Mouse (Mus musculus): Measurements from ENCODE around the gene Tecta.
A peak's percentile ranks its signal among the peaks of the same experiment; 100 is the strongest.

Gene Tecta

DNA sequence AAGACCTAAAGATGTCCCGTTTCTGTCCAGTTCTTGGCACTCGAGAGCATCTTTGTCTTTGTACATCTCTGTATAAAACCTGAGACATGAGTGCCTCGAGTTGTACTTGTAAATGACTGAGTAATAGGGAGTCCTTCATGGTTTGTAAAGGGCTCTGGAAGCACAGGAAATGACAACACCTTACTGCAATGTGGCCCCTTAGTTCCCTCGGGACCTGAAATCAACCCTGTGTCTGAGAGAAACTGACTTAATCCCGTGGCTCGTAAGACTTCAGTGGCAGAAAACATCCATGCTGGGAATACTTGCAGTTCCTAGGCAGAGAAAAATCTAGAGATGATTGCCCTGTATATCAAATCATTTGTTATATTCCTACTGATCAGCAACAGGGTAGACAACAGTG, 6.8 kb downstream of the Tecta start:
- no peak for ATAC-seq (ENCODE audit: insufficient number of reproducible peaks, low FRiP score, low TSS enrichment)

DNA sequence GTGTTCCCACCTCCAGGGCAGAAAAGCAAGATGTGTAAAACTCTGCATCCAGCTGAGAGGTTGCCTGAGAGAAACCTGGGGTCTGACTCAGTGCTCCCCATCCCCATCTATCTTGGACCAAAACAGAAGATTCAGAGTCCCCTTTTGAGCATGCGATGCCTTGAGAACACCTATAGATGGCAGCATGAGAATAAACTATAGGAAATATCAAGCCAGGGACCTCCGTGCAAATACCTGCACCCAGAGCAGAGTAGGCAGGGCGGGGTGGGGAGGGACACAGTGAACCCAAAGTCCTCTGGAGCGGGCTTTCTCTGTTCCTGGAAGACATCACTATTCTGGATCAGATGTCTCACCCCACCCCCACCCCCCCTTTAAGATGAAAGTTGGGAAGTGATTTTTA, 11.2 kb downstream of the Tecta start:
- ATAC-seq (ENCODE audit: insufficient number of reproducible peaks, low FRiP score, low TSS enrichment) = no peak

DNA sequence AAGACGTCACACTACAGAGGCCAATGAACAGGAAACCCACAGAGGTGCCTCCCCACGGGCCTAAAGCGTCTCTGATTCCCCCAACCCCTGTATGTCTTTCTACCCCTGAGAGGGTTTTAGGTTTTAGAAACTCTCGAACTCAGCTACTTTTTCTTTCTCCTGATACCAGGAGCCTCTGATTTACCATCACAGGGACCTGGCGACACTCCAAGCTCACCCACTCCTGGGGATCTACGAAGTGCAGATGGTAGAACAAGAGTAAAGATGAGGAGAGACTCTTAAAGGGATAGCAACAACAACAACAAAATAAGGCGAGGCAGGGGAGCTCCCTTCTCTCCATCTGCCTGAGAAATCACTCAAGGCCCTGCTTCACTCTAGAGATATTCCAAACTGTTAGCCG, 12.7 kb downstream of the Tecta start:
- no peak for ATAC-seq (ENCODE audit: insufficient number of reproducible peaks, low FRiP score, low TSS enrichment)

DNA sequence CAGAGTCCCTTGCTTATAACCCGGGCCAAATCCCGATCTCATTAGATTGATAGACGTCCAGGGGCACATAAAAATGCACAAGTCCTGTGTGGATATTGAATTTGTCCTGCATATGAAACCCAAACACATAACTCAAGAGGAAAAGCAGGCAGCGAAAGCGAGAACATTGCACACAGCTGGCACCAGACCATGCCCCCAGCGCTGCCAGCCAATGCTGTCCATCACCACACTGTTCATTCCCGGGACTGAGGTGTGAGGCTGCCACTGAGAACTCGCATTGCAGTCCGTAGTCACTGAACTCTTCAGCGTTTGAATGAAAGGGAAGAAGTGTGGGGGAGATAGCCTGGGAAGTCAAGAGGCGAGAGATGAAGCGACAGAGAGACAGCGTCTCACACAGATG, 14.1 kb downstream of the Tecta start:
- ATAC-seq (ENCODE audit: insufficient number of reproducible peaks, low FRiP score, low TSS enrichment) = no peak

DNA sequence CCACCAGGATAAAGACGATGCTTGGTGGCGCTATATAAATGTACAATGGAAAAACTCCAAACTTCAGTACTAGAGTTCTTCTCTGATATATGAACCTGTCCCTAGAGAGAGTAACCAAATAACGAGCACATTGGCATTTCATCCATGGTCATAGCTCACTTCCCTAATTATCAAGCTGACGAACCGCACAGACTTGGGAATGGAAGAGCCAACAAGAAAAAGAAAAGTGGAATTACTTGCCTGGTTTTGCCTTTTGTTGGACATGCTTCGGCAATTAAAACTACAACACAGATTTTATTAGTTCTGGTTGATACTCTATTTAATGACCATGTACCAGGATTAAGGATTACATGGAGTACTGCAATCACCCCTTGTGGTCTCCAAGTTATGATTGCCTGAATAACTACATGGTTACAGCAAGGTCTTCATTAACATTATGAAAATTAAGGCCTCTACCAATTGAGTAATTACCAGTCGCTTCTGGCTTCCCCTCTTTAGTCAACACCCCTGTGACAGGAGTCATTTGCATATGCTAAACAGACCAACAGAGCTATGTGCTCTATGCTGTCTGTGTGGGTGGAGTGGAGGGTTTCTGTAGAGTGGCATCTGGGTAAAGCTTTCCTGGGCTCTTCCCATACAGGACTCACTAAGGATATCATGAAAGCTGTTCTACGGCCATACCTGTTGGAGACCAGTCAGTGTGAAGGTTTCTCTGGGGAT, 16.9 kb downstream of the Tecta start:
- no peak for ATAC-seq (ENCODE audit: insufficient number of reproducible peaks, low FRiP score, low TSS enrichment)

DNA sequence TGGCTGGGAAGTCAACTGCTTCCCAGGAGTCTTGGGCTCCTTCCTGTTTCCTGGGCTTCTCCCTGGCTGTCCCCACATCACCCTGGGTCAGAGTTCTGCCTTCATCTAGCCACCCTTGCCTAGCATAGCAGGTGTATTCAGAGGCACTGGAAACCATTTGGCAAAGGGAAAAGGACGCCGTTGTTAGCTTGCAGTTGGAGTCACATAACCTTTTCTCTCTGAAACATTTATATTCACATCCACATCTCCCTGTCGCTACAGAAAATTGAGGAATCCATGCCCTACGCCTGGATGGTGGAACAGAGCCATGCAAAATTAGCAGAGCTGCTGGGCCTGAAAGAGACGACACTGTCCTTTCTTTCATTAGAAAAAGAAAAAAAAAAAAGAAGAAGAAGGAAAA, 17.7 kb downstream of the Tecta start:
- no peak for ATAC-seq (ENCODE audit: insufficient number of reproducible peaks, low FRiP score, low TSS enrichment)

DNA sequence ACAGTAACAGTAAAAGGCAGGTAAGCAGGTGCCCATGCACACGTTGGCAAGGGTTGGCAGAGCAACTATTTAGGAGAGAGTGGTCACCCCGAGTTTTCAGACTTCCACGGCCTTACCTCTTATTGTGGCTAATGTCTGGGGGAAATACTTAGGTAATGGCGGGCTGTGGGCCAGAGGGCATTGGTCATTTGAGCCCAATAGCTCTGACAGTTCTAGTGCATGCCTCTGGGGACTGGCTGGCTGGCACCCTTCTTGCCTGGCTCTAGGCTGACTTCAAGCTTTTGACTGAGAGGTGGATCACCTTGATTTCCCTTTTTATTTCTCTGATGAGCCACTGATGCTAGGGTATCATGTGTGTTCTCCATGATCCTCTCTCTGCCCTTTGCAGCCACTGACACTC, 21.7 kb downstream of the Tecta start:
- no peak for ATAC-seq (ENCODE audit: insufficient number of reproducible peaks, low FRiP score, low TSS enrichment)

DNA sequence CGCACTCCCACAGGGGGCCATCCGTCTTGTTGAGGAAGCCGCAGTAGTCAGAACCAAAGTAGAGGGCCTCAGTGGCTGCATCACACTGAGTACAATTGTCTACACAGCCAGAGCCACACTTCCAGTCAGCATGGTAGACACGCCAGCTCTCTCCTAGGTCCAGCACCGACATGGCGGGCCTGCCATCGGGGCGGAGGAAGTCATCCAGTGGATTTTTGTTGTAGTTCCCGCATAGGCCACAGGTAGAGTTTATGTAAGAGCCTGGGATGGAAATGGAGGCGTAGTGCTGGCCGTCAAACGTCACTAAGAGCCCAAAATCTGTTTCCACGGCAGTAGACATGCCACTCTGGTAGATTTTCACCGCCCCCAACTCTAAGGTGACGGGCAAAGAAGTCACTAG, 22.1 kb downstream of the Tecta start:
- no peak for ATAC-seq (ENCODE audit: insufficient number of reproducible peaks, low FRiP score, low TSS enrichment)

DNA sequence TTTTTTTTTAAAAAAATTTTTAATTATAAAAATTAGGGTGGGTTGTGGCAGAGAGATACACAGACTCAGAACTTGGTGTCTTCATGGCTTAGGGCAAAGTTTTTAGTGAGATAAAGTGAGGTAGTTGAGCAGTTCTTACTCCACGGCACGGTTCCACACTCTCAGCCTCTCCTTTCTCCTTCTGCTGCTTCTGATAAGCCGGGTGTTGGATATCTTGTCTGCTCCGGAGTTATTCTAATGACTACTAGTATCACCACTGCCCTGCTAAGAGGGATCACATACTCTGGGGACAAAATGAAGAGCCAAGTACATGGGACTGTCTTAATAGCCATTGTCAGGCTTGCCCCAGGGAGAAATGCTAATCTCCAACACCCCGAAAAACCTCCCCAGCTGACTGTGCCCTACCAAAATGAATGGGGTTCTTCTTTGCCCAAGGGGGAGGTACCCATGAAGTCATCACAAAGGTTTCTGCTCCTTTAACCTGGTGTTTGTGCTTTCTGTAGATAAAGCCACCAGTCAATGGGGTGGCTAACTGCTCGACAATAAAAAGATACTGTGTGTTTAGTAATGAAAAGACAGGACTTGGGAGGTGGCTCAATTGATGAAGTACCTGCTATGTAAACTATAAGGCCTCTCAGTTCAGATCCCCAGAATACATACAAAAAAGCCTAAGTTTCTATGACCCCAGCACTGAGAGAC, 27.9 kb downstream of the Tecta start:
- no peak for ATAC-seq (ENCODE audit: insufficient number of reproducible peaks, low FRiP score, low TSS enrichment)

DNA sequence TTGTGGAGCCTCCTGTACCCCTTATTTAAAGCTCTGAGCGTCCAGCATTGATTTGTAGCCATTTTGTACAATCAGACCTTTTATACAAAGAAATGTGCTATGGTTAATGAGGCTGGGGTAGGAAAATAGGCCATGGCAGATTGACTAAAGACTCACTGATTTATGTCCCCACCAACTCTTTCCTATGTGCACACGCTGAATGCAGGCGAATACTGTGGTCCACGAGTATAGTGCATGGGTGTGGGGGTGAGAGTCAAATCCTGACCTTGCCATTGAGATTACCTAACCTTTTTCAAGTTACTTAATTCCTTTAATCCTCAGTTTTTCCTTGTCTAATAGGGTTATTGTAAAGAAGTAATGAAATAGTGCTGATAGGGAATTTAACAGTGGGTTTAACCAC, 42.1 kb downstream of the Tecta start:
- no peak for ATAC-seq (ENCODE audit: insufficient number of reproducible peaks, low FRiP score, low TSS enrichment)

DNA sequence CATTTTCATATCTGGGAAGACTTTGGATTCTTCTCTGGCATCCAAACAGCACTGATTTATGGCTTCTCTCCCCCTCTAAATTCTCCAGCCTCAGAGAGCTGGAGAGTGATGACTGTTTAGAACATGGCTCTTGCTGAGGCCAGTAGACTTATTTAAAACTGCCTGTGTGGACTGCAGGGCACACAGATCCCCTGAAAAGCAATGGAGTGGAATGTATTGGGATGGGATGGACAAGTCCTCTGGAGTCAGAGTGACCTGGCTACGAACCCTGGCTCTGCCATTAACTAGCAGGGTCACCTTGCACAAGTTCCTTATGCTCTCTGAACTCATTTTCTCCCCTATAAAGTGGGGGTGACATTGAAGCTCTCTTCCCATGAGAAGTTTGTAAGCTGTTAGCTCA, 44.9 kb downstream of the Tecta start:
- ATAC-seq (ENCODE audit: insufficient number of reproducible peaks, low FRiP score, low TSS enrichment) = no peak

DNA sequence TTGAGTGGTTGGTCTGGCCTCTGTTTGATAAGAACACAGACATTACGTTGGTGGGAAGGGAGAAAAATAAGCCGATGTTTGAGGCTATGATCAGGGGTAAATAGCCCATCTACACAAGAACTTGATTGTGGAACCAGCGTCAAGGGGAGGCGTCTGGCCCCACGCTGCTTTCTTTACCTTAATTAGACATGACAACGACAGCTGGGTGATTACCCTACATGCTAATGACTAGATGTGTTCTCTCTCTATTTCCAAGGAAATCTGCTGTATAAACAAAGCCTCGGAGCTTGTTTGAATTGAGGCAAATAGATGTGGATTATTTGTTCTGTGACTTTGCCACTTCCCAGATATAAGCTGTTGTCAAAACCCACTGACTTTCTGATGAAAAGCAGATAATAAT, 49.9 kb downstream of the Tecta start:
- no peak for ATAC-seq (ENCODE audit: insufficient number of reproducible peaks, low FRiP score, low TSS enrichment)

DNA sequence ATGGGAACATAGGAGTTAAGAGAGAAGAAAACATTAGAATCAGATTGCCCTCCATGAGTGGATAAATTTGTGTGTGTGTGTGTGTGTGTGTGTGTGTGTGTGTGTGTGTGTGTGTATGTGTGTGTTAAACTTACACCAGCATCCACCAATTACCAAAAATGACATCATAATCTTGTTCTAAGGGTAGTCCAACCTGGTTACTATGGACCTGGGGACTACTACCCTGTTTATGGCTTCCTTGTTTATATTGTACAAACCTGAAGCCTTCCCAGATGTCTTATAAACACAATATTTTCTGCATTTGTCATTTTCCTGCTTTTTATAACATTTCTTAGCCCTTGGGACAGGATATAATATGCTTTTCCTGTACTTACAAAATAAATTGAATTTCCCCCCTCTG, 53.4 kb downstream of the Tecta start:
- ATAC-seq (ENCODE audit: insufficient number of reproducible peaks, low FRiP score, low TSS enrichment) = no peak

DNA sequence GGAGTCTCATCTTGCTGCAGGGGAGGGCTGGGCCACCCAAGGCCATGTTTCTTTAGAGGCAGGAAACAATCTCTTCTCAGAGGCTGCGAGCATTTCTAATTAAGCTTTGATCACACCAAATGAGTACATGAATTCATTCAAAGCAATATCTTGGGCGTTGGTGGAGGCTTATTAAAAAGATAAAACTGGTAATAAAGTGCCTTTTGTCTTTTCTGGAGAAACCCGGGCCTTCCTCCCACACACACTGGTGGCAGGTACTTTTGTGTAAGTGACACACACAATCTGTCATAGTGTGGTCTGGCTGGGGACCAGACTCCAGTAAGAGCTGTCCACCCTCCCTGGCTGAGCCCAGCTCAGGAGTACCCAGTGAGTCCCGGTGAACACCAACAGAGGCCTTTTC, 60.6 kb downstream of the Tecta start:
- ATAC-seq (ENCODE audit: insufficient number of reproducible peaks, low FRiP score, low TSS enrichment) = no peak

DNA sequence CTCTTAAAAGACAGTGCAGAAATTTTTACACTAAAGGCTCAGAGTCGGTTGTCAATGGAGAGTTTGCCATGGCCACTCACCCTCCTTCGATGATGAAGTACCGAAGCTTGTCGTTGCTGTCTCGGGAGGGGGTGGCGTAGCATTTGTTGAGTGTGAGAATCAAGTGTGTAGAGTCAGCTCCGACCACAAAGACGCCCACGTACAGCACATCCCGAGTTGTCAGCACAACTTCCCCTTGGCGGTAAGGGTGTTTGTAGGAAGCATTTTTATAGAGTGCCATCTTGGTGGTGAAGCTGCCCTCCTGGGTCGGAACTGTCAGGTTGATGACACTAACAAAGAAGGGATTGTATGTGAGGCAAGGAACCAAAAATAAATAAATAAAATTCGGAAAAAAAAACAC, 62.7 kb downstream of the Tecta start:
- ATAC-seq (ENCODE audit: insufficient number of reproducible peaks, low FRiP score, low TSS enrichment) = no peak

DNA sequence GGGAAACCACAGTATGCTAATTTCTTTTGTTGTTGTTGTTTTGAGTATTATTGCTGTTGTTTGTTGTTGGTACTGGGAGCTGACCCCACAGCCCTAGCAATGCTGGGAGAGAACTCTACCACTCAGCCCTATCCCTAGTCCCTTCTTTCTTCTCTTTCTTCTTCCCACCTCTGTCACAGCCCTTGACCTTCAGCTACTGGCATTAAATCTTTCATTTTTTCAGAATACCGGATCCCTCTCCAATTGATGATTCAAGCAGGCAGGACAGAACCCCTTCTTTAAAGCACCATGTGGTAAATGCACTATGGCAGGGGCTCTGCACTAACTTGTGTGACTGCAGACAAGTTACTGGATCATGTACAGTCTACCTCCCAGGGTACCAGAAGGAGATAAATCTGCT, 63.2 kb downstream of the Tecta start:
- no peak for ATAC-seq (ENCODE audit: insufficient number of reproducible peaks, low FRiP score, low TSS enrichment)

DNA sequence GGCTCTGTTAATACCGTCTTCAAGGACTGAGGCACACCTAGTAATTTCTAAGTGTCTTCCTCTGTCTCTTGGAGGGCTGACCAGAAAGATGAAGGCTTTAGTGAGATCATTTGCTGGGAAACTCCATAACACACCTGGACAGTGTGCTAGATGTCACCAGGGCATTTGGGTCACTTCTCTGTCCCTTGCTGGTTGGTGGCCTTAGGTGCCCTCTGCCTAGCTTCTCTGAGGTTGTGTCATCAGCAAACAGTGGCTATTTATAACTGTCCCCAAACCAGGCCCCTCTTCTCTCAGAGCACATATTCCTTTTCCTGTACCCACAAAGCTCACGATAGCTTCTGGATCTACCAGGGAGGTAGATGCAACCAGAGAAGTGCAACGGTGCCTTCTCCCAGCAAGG, 64.8 kb downstream of the Tecta start:
- ATAC-seq (ENCODE audit: insufficient number of reproducible peaks, low FRiP score, low TSS enrichment) = no peak

DNA sequence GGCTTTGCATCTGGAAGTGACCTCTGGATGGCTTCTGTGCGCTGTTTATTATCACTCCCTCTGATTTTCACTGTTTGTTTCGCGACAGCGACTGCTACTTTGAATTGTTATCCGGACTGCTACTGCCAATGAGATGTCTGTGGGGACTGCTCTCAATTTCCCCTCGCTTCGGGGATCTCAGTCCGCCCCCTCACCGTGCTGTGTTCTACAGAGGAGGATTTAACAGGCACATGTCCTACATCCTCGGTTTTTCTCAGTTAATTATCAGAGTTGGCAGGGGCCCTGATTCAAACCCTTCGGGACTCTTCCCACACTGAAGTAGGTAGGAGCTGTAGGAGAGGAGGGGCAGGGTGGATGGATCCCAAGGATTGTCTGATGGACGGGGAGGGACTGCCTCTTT, 67.0 kb downstream of the Tecta start:
- ATAC-seq (ENCODE audit: insufficient number of reproducible peaks, low FRiP score, low TSS enrichment) = no peak

DNA sequence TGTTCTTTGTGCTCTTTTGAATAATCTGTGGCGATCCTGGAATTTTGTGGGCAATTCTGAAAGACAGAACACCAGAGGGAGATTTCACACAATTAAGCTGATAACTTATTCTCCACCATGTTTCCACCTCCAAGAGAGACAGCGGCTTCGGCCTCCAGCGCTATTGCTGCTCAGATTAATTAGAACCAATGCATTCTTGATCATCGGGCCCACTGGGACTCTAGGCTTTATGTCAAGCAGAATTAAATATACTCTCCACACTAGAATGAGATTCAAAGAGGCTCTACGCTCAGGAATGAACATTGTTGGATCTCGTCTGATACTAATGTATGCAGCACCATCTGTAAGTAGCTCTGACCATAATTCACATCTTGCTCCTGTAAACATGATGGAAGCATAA, 68.4 kb downstream of the Tecta start:
- no peak for ATAC-seq (ENCODE audit: insufficient number of reproducible peaks, low FRiP score, low TSS enrichment)

DNA sequence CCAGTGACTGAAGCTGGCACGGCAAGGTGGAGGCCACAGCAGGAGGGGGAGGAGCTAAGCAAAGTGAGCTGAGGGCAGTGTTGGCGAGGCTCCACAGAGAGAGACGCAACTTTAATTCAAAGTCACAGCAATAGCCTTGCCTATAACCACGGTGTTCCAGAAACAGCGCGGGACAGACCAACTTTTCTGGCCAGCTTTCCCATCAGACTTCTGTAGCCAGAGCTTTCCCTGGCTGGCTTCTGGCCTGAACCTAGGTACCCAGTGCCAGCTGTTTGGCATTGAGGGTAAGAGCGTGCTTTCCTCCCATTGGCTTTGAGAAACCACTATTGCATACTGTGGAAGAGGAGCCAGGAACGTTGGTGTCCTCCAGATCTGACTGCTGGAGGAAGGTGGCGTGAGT, 70.0 kb downstream of the Tecta start:
- no peak for ATAC-seq (ENCODE audit: insufficient number of reproducible peaks, low FRiP score, low TSS enrichment)

DNA sequence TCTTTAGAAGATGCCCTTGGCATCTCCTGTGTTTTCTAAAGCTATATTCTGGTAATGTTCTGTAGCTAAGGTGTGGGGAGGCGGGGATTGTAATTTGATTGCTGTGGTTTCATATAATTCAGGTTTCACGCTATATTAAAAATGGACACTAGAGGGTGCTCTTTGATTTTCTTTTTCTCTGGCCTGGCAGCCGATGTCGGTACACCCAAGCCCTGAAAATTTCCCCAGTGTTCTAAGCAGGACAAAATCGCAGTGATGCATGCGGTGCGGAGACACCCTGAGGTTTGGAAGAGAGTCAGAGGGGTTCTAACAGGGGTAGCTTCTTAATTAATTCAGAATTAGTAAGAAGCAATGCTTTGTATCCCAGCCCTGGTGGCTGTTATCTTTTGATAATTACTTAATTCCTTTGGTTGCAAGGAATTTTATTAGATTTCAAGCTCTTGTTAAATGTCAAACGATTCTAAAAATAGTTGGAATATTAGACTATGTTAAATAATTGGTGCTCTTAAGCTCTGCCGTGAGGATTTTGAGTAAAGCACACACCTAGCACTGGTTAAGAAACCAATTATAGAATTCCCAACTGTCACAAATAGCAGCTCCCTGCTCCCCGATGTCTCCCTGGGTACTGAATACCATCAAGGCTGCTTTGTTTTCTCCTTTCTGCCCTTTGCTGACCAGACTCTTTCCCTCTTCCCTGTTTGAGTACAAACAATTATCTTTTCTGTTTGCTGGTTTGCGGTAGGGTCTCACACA, 72.9 kb downstream of the Tecta start:
- ATAC-seq (ENCODE audit: insufficient number of reproducible peaks, low FRiP score, low TSS enrichment) = peak; percentile 36; the same call in 1 of the 2 replicates
